Mouse (Mus musculus) embryonic facial prominence, embryonic 10.5 days (tissue): Measurements from ENCODE around the gene Pfdn6. TPM values are rescaled to one million over a fixed set of nuclear protein-coding genes. Genes with fewer than 3 reads are reported as not detected.
A peak's percentile ranks its signal among the peaks of the same experiment; 100 is the strongest.

ENCODE experiments used
- DNase-seq: peaks from one replicate; pipeline ENCODE4 v3.0.0-alpha.2; 2017; ENCODE audit warnings: low spot score
- H3K27ac ChIP-seq: fragments of 300-500 bp; sonication (generic); replicated peaks from 2 replicates; pipeline ENCODE4 v1.5.1; 2016; ENCODE audit warnings: mild to moderate bottlenecking
- H3K27me3 ChIP-seq: fragments of 300-500 bp; sonication (generic); replicated peaks from 2 replicates; pipeline ENCODE4 v1.6.1; 2016; ENCODE audit warnings: low read depth, mild to moderate bottlenecking; ENCODE audit not compliant: poor library complexity, severe bottlenecking
- H3K36me3 ChIP-seq: fragments of 300-500 bp; sonication (generic); replicated peaks from 2 replicates; pipeline ENCODE4 v1.6.1; 2016; ENCODE audit warnings: mild to moderate bottlenecking, moderate library complexity
- H3K4me1 ChIP-seq: fragments of 300-500 bp; sonication (generic); 2 replicates; pipeline ENCODE4 v1.6.1; 2016
- H3K4me3 ChIP-seq: fragments of 300-500 bp; sonication (generic); 2 replicates; pipeline ENCODE4 v1.5.1; 2016; ENCODE audit warnings: mild to moderate bottlenecking, moderate library complexity
- H3K9me3 ChIP-seq: fragments of 300-500 bp; sonication (generic); 2 replicates; pipeline ENCODE4 v1.6.1; 2016; ENCODE audit warnings: mild to moderate bottlenecking
- WGBS: fragments of 180-500 bp; shearing (Covaris S2); methylation state at CpG from one replicate; pipeline ENCODE4 v1.1.7; 2016; 5-methylcytosine and 5-hydroxymethylcytosine counted together
- polyA plus RNA-seq: library from polyadenylated mRNA; unstranded; fragments of >200 nt; fragmentation: Nextera tagmentation; extraction: Ambion mirVana; gene quantifications from 2 replicates; pipeline ENCODE4 v1.2.1, GENCODE M21; 2016

Pfdn6 gene
- polyA plus RNA-seq, 1 experiment from 2014 or later, result 235 TPM

DNA sequence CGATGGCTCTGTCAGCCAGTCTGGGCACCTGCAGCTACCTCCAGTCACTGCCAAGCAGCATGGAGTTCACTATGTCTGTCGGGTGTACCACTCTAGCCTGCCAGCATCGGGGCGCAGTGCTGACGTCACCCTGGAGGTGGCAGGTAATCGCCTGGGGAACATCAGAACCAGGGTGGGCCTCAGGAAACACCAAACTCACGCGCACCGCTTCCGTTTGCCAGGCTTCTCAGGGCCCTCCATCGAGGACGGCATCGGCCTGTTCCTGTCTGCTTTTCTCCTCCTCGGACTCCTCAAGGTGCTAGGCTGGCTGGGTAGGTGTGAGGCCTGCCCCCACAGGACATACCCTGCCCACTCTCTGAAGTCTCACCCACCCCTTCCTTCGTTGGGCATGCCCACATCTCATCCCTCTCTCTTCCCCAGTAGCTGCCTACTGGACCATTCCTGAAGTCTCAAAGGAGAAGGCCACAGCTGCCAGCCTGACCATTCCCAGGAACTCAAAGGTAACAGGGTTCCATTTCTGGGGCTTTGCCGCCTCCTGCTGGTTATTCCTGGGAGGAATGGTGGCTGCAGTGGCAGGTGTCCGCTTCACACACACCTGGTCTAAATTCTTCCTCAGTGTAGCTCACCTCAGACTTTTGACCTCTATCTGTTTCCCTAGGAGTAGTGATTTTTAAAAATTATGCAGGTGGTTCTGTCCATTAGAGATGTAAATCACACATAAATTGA is 13.8 kb downstream of the Pfdn6 start:
- Histone ChIP-seq H3K4me1 (peaks cover 32% of the 10 kb centered on the region), H3K4me3 (0 out of 2 replicates have a peak overlapping the region, but pooled peaks have one; percentile 18), H3K27ac (no peak overlapping the region), H3K9me3 (no peaks in the 10 kb centered on the region), H3K27me3 (peaks cover 1% of the 10 kb centered on the region; the same call in 1 of the 2 replicates), H3K36me3 (peaks cover 25% of the 10 kb centered on the region)
- WGBS, result 75% methylated on average over 17 of the region's 17 CpGs
- DNase-seq, result peak; percentile 45

DNA sequence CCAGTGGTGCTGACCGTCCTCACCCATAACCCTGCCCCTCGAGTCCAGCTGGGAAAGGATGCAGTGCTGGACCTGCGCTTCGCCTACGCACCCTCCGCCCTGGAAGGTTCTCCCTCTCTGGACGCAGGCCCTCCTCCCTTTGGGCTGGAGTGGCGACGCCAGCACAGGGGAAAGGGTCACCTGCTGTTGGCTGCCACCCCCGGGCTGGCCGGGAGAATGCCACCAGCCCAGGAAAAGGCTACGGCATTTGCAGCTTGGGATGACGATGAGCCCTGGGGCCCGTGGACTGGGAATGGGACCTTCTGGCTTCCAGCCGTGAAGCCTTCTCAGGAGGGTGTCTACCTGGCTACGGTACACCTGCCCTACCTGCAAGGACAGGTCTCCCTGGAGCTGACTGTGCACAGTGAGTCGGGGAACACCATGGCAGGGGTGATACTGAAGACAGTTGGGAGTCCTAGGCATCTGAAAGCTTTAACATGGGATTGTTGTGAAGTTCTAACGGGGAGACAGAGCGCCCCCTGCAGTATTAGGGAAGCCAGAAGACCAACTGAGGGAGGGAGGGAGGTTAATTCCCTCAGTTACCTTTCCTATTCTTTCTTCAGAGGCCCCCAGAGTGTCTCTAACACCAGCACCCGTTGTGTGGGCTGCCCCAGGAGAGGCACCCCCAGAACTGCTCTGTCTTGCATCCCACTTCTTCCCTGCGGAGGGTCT is 14.6 kb downstream of the Pfdn6 start:
- no peak for DNase-seq
- peaks cover 31% of the 10 kb centered on the region for H3K4me1 ChIP-seq
- peaks cover 25% of the 10 kb centered on the region for H3K36me3 ChIP-seq
- H3K4me3 ChIP-seq, result peak overlapping the region; percentile 19; the same call in 1 of the 2 replicates
- H3K9me3 ChIP-seq, result no peaks in the 10 kb centered on the region
- H3K27ac ChIP-seq, result no peak overlapping the region
- no peaks in the 10 kb centered on the region for H3K27me3 ChIP-seq
- 80% methylated on average over 21 of the region's 21 CpGs for WGBS

DNA sequence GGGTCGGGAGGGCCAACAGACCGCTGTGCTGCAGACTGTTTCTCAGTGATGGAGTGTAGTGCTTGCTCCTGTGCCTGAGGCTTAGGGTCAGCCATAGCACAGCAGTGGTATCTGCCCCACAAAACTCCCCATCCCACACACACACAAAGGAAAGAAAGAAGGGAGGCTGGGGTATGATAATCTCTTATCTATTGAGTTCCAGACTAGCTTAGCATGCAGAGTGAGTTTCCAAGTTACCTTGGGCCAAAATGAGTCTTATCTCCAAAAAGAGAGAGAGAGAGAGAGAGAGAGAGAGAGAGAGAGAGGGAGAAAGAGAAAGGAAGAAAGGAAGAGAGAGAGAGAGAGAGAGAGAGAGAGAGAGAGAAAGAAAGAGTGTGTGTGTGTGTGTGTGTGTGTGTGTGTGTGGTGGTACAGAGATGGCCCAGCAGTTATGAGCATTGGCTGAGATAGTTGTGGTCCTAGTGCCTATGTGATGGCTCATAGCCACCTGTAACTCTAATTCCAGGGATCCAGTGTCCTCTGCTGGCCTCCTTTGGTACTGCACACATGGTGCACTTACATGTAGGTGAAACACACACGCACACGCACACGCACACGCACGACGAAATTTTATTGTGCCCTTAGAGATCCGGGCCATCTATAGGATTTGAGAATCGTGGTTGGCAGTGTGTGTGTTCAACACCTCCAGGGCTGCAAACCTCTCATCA is 15.4 kb downstream of the Pfdn6 start:
- H3K27ac ChIP-seq, result no peak overlapping the region
- H3K9me3 ChIP-seq, result no peaks in the 10 kb centered on the region
- 0 out of 2 replicates have a peak overlapping the region, but pooled peaks have one; percentile 28 for H3K4me3 ChIP-seq
- peaks cover 31% of the 10 kb centered on the region for H3K4me1 ChIP-seq
- DNase-seq, result no peak
- peaks cover 25% of the 10 kb centered on the region for H3K36me3 ChIP-seq
- no peaks in the 10 kb centered on the region for H3K27me3 ChIP-seq
- 86% methylated on average over 10 of the region's 10 CpGs for WGBS

DNA sequence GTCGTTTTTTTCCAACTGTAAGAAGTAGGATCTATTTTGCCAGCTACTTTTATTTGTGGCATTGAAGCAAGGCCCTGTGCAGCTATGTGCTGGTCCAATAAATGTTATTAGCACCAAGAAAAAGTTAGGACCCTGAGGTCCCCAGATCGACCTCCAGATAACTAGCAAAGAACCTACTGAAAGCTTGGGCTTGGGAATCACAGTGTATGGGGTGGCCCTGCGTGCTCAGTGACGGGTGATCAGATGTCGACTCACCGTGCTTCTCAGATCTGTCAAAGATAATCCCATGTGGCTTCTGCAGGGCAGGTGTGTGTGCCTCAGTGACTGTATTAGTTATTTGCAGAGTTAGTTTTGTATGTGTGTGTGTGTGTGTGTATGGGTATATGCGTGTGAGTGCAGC is 18.8 kb downstream of the Pfdn6 start:
- Histone ChIP-seq H3K4me3 (peak overlapping the region; percentile 73; the same call in 1 of the 2 replicates), H3K27me3 (peaks cover 10% of the 10 kb centered on the region; the same call in 1 of the 2 replicates), H3K9me3 (no peaks in the 10 kb centered on the region), H3K27ac (no peak overlapping the region), H3K4me1 (peaks cover 49% of the 10 kb centered on the region), H3K36me3 (peaks cover 36% of the 10 kb centered on the region)
- DNase-seq, result no peak
- 89% methylated on average over 7 of the region's 7 CpGs for WGBS

DNA sequence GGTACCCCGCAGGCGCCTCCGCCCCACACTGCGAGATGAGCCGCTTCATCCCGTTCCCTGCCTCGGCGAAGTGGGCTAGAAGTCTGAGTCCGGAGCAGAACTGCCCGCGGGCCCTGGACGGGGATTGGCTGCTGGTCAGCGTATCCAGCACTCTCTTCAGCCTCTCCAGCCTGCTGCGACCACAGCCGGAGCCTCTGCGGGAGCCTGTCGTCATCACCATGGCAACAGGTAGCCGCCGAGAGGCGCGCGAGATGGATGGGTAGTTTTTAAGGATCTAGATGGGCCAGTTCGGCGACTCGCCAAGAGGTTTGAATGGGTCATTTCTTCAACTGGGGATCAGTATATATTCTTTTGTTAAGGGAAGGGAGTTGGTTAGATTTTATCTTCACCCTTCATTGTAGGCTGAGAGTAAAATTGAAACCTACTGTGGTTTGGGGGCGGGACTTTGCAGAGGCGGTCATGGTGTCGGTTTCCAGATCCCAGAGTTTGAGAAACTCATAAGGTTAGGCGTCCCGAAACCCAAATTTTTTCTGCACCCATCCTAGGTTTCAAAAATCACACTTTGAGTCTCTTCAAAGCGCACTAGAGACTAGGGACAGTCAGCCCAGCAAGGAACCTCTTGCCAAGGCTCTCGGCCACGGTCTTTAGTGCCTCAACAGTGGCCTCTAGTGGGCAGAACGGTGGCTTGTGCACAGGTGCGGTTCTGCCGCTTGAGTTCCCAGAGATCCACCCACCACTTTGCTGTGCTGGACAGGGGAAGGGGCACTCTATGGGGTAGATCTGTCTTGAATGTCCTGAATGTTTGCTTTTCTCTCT is 19.7 kb downstream of the Pfdn6 start:
- Histone ChIP-seq H3K9me3 (no peaks in the 10 kb centered on the region), H3K4me3 (peak overlapping the region; percentile 73), H3K36me3 (peaks cover 27% of the 10 kb centered on the region), H3K4me1 (peaks cover 50% of the 10 kb centered on the region), H3K27ac (peak overlapping the region; percentile 65), H3K27me3 (peaks cover 10% of the 10 kb centered on the region; the same call in 1 of the 2 replicates)
- WGBS, result under 1% methylated on average over 36 of the region's 36 CpGs
- peak; percentile 90 for DNase-seq

DNA sequence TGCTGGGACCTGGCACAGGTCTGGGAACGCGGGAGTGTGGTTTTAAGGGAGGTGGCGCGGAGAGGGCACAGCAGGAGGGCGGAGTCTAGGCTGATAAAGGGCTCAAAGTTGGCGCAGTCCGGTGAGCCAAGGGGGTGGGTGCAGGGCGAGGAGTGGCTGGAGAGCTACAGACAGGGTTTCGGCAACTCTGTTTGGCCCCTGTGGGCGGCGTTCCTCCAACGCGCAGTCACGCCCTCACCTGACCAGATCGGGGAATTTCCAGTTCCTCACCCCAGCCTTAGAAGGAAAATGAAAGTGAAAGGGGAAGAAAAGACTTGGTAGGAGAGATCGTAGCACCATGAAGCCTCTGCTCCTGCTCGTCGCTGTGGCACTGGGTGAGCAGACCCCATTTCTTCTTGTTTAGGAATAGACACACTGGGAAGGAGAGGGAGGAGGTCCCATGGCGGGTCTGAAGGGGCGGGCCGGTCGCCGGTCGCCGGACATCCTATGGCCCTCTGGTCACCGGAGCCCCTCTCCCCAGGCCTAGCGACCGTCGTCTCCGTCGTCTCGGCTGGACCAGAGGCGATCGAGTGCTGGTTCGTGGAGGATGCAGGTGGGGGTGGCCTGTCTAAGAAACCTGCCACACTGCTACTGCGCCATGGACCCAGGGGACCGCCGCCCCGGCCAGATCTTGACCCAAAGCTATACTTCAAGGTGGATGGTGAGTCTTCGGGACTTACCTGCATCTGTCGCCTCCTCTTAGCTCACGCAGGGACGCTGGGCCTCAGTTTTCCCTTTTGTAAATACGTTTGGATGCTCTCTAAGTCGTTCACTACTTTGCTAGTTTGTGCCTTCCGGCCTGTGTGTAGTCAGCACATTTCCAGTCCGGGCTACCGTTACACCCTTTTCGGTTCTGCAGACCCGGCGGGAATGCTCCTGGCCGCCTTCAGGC is 20.5 kb downstream of the Pfdn6 start:
- peaks cover 59% of the 10 kb centered on the region for H3K4me1 ChIP-seq
- DNase-seq, result peak; percentile 57
- WGBS, result under 1% methylated on average over 52 of the region's 52 CpGs
- peaks cover 26% of the 10 kb centered on the region for H3K36me3 ChIP-seq
- peaks cover 10% of the 10 kb centered on the region; the same call in 1 of the 2 replicates for H3K27me3 ChIP-seq
- peak overlapping the region; percentile 73 for H3K4me3 ChIP-seq
- H3K27ac ChIP-seq, result peak overlapping the region; percentile 65
- H3K9me3 ChIP-seq, result no peaks in the 10 kb centered on the region

DNA sequence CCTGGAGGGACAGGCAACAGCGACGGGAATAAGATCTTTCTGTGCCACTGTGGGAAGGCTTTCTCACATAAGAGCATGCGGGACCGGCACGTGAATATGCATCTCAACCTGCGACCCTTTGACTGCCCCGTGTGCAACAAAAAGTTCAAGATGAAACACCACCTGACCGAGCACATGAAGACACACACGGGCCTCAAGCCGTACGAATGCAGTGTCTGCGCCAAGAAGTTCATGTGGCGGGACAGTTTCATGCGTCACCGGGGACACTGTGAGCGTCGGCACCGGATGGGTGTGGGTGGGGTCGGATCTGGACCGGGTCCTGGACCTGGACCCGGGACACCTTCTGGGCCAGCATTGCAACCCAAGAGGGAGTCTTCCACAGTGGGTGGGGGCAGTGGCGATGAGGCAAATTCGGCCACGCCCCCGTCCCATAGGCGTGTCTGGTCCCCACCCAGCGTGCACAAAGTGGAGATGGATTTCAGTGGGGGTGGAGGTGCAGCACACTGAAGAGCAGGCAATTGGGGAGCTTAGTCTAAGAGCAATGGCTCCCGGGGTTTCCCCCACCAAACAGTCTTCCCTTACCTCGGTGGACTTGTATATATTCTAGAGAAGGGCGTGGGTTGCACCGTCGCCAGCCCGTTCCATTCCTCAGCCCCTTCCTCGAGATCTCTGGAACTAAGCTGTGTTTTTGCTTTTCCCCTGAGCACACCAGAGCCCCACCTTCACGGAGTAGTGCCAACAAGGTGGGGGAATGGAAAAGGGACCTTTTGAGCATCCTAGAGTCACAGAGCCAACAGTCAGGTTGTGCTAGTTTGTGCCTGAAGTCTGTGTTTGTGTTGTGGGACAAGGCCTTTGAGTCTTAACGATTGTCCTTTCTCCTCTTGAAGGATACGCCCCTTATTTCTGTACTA is 21.6 kb downstream of the Pfdn6 start:
- Histone ChIP-seq H3K4me1 (peaks cover 70% of the 10 kb centered on the region), H3K27me3 (peaks cover 10% of the 10 kb centered on the region; the same call in 1 of the 2 replicates), H3K9me3 (no peaks in the 10 kb centered on the region), H3K36me3 (peaks cover 36% of the 10 kb centered on the region), H3K27ac (no peak overlapping the region), H3K4me3 (peak overlapping the region; percentile 73)
- peak; percentile 9 for DNase-seq
- WGBS, result 62% methylated on average over 37 of the region's 37 CpGs

DNA sequence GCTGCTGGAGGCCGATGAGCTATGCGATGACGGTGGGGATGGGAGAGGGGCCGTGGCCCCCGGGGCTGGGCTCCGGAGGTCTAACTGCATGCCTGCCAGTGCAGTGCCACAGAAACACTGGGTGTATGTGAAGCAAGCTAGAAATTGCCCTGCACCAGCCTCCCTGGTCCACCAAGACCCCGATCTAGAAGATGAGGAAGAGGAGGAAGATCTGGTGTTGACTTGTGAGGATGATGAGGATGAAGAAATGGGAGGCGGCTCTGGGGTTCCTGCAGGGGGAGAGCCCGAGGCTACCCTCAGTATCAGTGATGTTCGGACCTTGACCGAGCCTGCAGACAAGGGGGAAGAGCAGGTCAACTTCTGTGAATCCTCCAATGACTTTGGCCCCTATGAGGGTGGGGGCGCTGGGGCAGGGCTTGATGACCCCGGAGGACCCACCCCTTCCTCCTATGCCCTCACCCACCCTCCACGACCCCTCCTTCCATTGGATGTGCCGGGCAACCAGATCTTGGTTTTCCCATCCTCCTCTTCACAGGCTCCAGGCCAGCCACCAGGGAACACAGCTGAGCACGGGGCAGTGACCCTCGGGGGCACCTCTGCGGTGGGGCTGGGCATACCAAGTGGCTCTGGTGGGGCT is 22.4 kb downstream of the Pfdn6 start:
- 82% methylated on average over 18 of the region's 18 CpGs for WGBS
- DNase-seq, result peak; percentile 7
- Histone ChIP-seq H3K27me3 (peaks cover 10% of the 10 kb centered on the region; the same call in 1 of the 2 replicates), H3K36me3 (peaks cover 44% of the 10 kb centered on the region), H3K4me3 (peak overlapping the region; percentile 73), H3K27ac (no peak overlapping the region), H3K4me1 (peaks cover 70% of the 10 kb centered on the region), H3K9me3 (no peaks in the 10 kb centered on the region)

DNA sequence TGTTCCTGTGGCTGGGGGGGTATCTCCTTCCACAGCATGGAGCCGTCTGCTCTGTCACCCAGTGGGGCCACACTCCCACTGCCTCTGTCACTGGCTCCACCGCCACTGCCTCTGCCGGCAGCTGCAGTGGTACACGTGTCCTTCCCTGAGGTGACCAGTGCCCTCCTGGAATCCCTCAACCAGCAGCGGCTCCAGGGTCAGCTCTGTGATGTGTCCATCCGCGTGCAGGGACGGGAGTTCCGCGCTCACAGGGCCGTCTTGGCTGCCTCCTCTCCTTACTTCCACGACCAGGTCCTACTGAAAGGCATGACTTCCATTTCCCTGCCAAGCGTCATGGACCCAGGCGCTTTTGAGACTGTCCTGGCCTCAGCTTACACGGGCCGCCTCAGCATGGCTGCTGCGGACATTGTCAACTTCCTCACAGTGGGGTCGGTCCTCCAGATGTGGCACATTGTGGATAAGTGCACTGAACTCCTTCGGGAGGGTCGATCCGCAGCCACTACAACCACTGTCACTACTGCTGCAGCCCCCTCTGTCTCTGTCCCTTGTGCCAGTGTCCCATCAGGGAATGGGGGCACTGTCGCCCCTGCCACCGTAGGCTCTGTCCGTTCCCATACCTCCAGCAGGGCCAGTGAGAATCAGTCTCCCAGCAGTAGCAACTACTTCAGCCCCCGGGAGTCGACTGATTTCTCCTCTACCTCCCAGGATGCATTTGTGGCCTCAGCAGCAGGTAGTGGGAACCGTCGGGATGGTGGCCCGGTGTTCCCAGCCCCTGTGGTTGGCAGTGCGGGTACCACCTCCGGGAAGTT is 23.1 kb downstream of the Pfdn6 start:
- 80% methylated on average over 31 of the region's 31 CpGs for WGBS
- Histone ChIP-seq H3K36me3 (peaks cover 51% of the 10 kb centered on the region), H3K4me1 (peaks cover 70% of the 10 kb centered on the region), H3K27ac (peak overlapping the region; percentile 36; the same call in 1 of the 2 replicates), H3K27me3 (peaks cover 10% of the 10 kb centered on the region; the same call in 1 of the 2 replicates), H3K9me3 (no peaks in the 10 kb centered on the region), H3K4me3 (peak overlapping the region; percentile 73)
- peak; percentile 17 for DNase-seq
